ENCODE assay signal across 9 mouse cellular contexts in the genomic region with DNA sequence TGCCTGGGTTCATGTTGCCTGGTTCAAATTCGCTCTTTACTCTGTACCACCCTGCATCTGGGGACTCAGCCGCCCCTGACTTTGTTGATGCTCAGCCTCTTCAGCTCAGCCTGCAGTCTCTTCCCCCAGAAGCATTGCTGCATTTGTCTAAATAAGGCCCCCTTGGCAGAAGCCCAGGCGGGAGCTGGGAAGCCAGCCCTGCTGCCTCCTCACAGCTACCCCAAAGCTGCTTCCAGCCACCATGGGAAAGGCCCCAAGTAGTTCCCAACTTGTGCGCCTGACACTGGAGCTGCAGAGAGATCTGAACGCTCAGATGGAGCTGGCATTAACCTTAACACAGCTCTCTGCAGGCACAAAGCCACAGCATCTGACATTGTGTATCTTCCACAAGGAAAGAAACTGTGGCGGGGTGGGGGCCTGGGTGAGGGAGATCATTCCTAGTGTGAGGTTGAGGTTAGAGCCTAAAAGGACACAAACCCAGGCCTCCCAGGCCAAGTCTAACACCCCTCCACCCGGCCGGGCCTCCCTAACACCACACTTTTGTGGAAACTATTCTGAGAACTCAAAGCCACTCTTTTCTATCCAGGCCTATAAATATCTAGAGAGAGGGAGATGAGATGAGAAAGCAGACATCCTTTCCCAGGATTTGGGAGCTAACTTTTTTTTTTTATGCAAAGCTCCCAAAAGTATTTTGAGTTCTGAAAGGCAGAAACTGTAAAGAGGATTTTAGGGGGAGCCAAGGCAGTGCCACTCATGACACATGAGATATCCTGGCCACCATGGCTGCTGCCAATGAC. TPM values are rescaled to one million over a fixed set of nuclear protein-coding genes. Genes with fewer than 3 reads are reported as not detected.
DNase-seq lines count a peak whose midpoint lies in the region; ATAC-seq and TF ChIP-seq lines count a peak whose summit lies in the region.
"Had no signal": no experiment of that assay in that cellular context is flagged by ENCODE, and none has a peak within 500 bp of the region (broad histone marks: within the 10 kb centered on the region; RNA-seq: fewer than 3 reads in every experiment).

No protein-coding gene starts in this region.

- H3K27me3 ChIP-seq in lung, embryonic 15.5 days = no peaks in the 10 kb centered on the region
- H3K27me3 ChIP-seq in midbrain, postnatal 0 days (ENCODE audit: insufficient read depth, low read length) = no peaks in the 10 kb centered on the region
- H3K27me3 ChIP-seq in liver, postnatal 0 days (ENCODE audit: insufficient read depth, low read length) = no peaks in the 10 kb centered on the region
- H3K27me3 ChIP-seq: Patski had no signal

- no peak for DNase-seq in lung, postnatal 25 days (ENCODE audit: low spot score)
- DNase-seq in gastrocnemius, postnatal 14 days = peak; percentile 72
- DNase-seq in layer of hippocampus, adult 9-10 months (ENCODE audit: low spot score) = peak; percentile 30
- DNase-seq in midbrain, postnatal 0 days (ENCODE audit: low spot score) = peak; percentile 44
- DNase-seq in yolk sac, embryonic 10.5 days (ENCODE audit: low spot score) = no peak
- DNase-seq in liver, postnatal 0 days = no peak
- DNase-seq in adrenal gland, adult (ENCODE audit: inconsistent age in 2 of 2, low spot score in 1 of 2) = no peak

- TF ChIP-seq EP300 in liver, postnatal 0 days (IDR thresholded peaks at IDR 0.05; ENCODE audit: low read depth) = no peak

- peak overlapping the region; percentile 71 for H3K27ac ChIP-seq in lung, embryonic 15.5 days
- H3K27ac ChIP-seq in midbrain, postnatal 0 days (ENCODE audit: low read depth, low read length) = peak overlapping the region; percentile 55; the same call in 1 of the 2 replicates
- no peak overlapping the region for H3K27ac ChIP-seq in liver, postnatal 0 days (ENCODE audit: low read depth)

- H3K4me2 ChIP-seq in lung, embryonic 15.5 days = no peak overlapping the region
- no peak overlapping the region for H3K4me2 ChIP-seq in midbrain, postnatal 0 days (ENCODE audit: low read depth, low read length, poor library complexity, severe bottlenecking)
- no peak overlapping the region for H3K4me2 ChIP-seq in liver, postnatal 0 days (ENCODE audit: low read depth, low read length)

- ATAC-seq in lung, embryonic 15.5 days (ENCODE audit: borderline replicate concordance, extremely low read depth, low FRiP score, low TSS enrichment) = peak; percentile 79
- ATAC-seq in midbrain, postnatal 0 days (ENCODE audit: low FRiP score) = no peak
- no peak for ATAC-seq in liver, postnatal 0 days
- ATAC-seq: Patski had no signal

- H3K4me1 ChIP-seq in lung, embryonic 15.5 days = peaks cover 33% of the 10 kb centered on the region
- 0 out of 2 replicates have a peak, but pooled peaks cover 3% of the 10 kb centered on the region for H3K4me1 ChIP-seq in midbrain, postnatal 0 days (ENCODE audit: insufficient read depth, low read length)
- H3K4me1 ChIP-seq in liver, postnatal 0 days (ENCODE audit: insufficient read depth) = no peaks in the 10 kb centered on the region

- intact Hi-C loops in gastrocnemius, postnatal 14 days (cut with DNase I; ENCODE audit: low total_unique reads) = no loop called here

- 47% methylated on average over 8 of the region's 8 CpGs for WGBS in lung, embryonic 15.5 days
- 68% methylated on average over 8 of the region's 8 CpGs for WGBS in midbrain, postnatal 0 days
- 75% methylated on average over 8 of the region's 8 CpGs for WGBS in liver, postnatal 0 days (ENCODE audit: insufficient replicate concordance)

- no peak overlapping the region for H3K4me3 ChIP-seq in lung, embryonic 15.5 days
- H3K4me3 ChIP-seq in midbrain, postnatal 0 days (ENCODE audit: low read depth, low read length) = no peak overlapping the region
- H3K4me3 ChIP-seq in liver, postnatal 0 days (ENCODE audit: low read depth, low read length) = no peak overlapping the region

- H3K9ac ChIP-seq in lung, embryonic 15.5 days = no peak overlapping the region
- H3K9ac ChIP-seq in midbrain, postnatal 0 days (replicated peaks; ENCODE audit: low read length, poor library complexity, severe bottlenecking) = no peak overlapping the region
- no peak overlapping the region for H3K9ac ChIP-seq in liver, postnatal 0 days (replicated peaks)

- no peaks in the 10 kb centered on the region for H3K9me3 ChIP-seq in lung, embryonic 15.5 days
- H3K9me3 ChIP-seq in midbrain, postnatal 0 days (ENCODE audit: low read length) = no peaks in the 10 kb centered on the region
- H3K9me3 ChIP-seq in liver, postnatal 0 days (ENCODE audit: low read length) = no peaks in the 10 kb centered on the region

- no peak for TF ChIP-seq CTCF in midbrain, postnatal 0 days (IDR thresholded peaks at IDR 0.05)
- TF ChIP-seq CTCF in liver, postnatal 0 days (IDR thresholded peaks at IDR 0.05; ENCODE audit: low read depth) = no peak

- H3K36me3 ChIP-seq in lung, embryonic 15.5 days = no peaks in the 10 kb centered on the region
- no peaks in the 10 kb centered on the region for H3K36me3 ChIP-seq in midbrain, postnatal 0 days (ENCODE audit: insufficient read depth, low read length)
- no peaks in the 10 kb centered on the region for H3K36me3 ChIP-seq in liver, postnatal 0 days (replicated peaks; ENCODE audit: insufficient read depth, low read length)

RNA-seq across cellular contexts. Expression of a gene that starts 59.1 kb away (rescaled TPM):
- polyA plus RNA-seq in lung, embryonic 15.5 days (2015; fragmentation: Nextera tagmentation; extraction: Ambion mirVana) = 35.8 and 38.2 TPM in 2 replicates
- 1 to 10 TPM; 8.3 to 8.8 TPM for total RNA-seq in gastrocnemius, postnatal 14 days (2021)
- 20.2 and 25.0 TPM in 2 replicates for total RNA-seq in midbrain, postnatal 0 days (2014; rRNA removed)
- polyA plus RNA-seq in midbrain, postnatal 0 days (2015; fragmentation: Nextera tagmentation; extraction: Ambion mirVana) = 18.9 and 19.2 TPM in 2 replicates
- polyA plus RNA-seq in liver, postnatal 0 days (2015; fragmentation: Nextera tagmentation; extraction: Ambion mirVana) = 1.7 and 1.9 TPM in 2 replicates

Comparison
In these comparisons a context has a peak if more than half of its experiments do, and no peak if none do; other contexts are left out.
1. DNase-seq: peak in gastrocnemius, postnatal 14 days (single experiment), layer of hippocampus, adult 9-10 months (single experiment) and midbrain, postnatal 0 days (single experiment); none in lung, postnatal 25 days (single experiment), yolk sac, embryonic 10.5 days (single experiment), liver, postnatal 0 days (single experiment) and adrenal gland, adult (0 of 2).